Comparison of ENCODE assay signal across 8 mouse cellular contexts in the genomic region with DNA sequence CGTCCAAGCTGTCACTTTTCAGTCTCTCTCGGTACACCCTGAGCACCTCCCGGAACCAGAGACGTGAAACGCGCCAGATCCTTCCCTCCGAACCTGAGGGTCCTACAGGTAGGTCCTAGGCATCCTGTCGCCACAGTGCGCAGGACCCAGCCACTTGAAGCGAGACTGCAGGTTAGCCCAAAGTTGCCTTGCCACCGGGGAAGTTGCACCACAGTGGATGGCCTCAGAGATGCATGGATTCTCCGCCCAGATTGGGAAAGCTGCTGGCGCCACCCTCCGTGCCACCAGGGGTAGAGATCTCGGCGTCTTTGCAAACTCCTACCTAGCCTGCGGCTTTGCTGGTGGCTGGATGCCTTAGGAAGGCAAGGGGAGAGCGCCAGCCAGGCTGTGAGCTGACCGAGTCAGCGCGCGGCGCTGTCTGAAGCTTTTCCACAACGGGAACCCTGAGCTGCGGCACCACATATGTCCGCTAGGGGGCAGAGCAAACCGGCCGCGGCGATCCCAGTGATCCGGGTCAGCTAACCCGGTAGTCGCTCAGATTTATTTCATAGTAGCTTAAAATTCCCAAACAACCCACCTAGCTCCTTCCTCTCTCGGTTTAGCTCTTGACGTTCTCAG. TPM values are rescaled to one million over a fixed set of nuclear protein-coding genes. Genes with fewer than 3 reads are reported as not detected.
A peak's percentile ranks its signal among the peaks of the same experiment; 100 is the strongest.
DNase-seq lines count a peak whose midpoint lies in the region; ATAC-seq and TF ChIP-seq lines count a peak whose summit lies in the region.

No protein-coding gene starts in this region.

- ATAC-seq in lung, embryonic 14.5 days (ENCODE audit: insufficient read depth), result peak; percentile 48; the same call in 1 of the 2 replicates

- H3K27me3 ChIP-seq in hindbrain, embryonic 10.5 days (ENCODE audit: insufficient read depth, poor library complexity, severe bottlenecking), result peaks cover 81% of the 10 kb centered on the region
- H3K27me3 ChIP-seq in lung, embryonic 14.5 days (ENCODE audit: insufficient read depth, low read length), result peaks cover 40% of the 10 kb centered on the region

- H3K4me3 ChIP-seq in ES-E14 (ENCODE audit: insufficient read depth in 1 of 2, low read depth in 1 of 2, low read length in 2 of 2, poor library complexity in 1 of 2, severe bottlenecking in 1 of 2), result peak overlapping the region; percentile 32 to 34; a peak in 3 of 4 replicates
- peak overlapping the region; percentile 46 for H3K4me3 ChIP-seq in hindbrain, embryonic 10.5 days
- peak overlapping the region; percentile 36 for H3K4me3 ChIP-seq in lung, embryonic 14.5 days (ENCODE audit: low read depth, low read length)
- H3K4me3 ChIP-seq in olfactory bulb, adult 2 months (ENCODE audit: insufficient read depth, low read depth, low read length), result peak overlapping the region; percentile 50

- no peaks in the 10 kb centered on the region for H3K36me3 ChIP-seq in ES-E14 (ENCODE audit: control insufficient read depth, insufficient read depth, low read length, poor library complexity, severe bottlenecking)
- H3K36me3 ChIP-seq in hindbrain, embryonic 10.5 days, result no peaks in the 10 kb centered on the region
- no peaks in the 10 kb centered on the region for H3K36me3 ChIP-seq in lung, embryonic 14.5 days (ENCODE audit: insufficient read depth)

- H3K4me1 ChIP-seq in ES-E14 (ENCODE audit: control insufficient read depth in 2 of 2, insufficient read depth in 2 of 2, low read length in 2 of 2, poor library complexity in 1 of 2), result peaks cover 0 to 7% of the 10 kb centered on the region in 2 experiments; a peak in 1 of 4 replicates
- peaks cover 40% of the 10 kb centered on the region for H3K4me1 ChIP-seq in hindbrain, embryonic 10.5 days (replicated peaks)
- no peaks in the 10 kb centered on the region for H3K4me1 ChIP-seq in lung, embryonic 14.5 days (ENCODE audit: insufficient read depth)
- peaks cover 22% of the 10 kb centered on the region for H3K4me1 ChIP-seq in olfactory bulb, adult 2 months (ENCODE audit: control insufficient read depth, insufficient read depth, low read length)

- peak; percentile 95 for TF ChIP-seq CTCF in lung, embryonic 14.5 days (IDR thresholded peaks at IDR 0.05; ENCODE audit: low read depth)
- peak; percentile 78; the same call in 1 of the 2 replicates for TF ChIP-seq CTCF in olfactory bulb, adult 2 months (IDR thresholded peaks at IDR 0.05; ENCODE audit: insufficient read depth, low read depth, low read length)

- H3K4me2 ChIP-seq in lung, embryonic 14.5 days, result peak overlapping the region; percentile 70

- peak; percentile 63 for DNase-seq in ES-E14 (ENCODE audit: low read depth, low spot score)
- peak; percentile 59 for DNase-seq in cerebellum, adult 9-10 months
- peak; percentile 52 to 94 for DNase-seq in frontal cortex, adult 2 months (ENCODE audit: extremely low spot score in 1 of 2, low spot score in 1 of 2)
- DNase-seq in hindbrain, embryonic 10.5 days (ENCODE audit: low spot score), result peak; percentile 87
- DNase-seq in layer of hippocampus, adult 8-10 months (ENCODE audit: low spot score in 2 of 2), result peak; percentile 60 to 84
- peak; percentile 92 for DNase-seq in lung, embryonic 14.5 days
- DNase-seq in thymus, postnatal 10 days (ENCODE audit: low spot score in 2 of 2), result peak; percentile 45 to 82

- no peak for TF ChIP-seq POLR2A in olfactory bulb, adult 2 months (IDR thresholded peaks at IDR 0.05; ENCODE audit: insufficient read depth, low read depth, low read length)

- no peak overlapping the region for H3K27ac ChIP-seq in ES-E14 (ENCODE audit: insufficient read depth, low read depth, low read length, poor library complexity, severe bottlenecking)
- H3K27ac ChIP-seq in hindbrain, embryonic 10.5 days, result peak overlapping the region; percentile 5; the same call in 1 of the 2 replicates
- no peak overlapping the region for H3K27ac ChIP-seq in lung, embryonic 14.5 days (ENCODE audit: low read depth)
- no peak overlapping the region for H3K27ac ChIP-seq in olfactory bulb, adult 2 months (ENCODE audit: insufficient read depth, low read depth, low read length)

- H3K9me3 ChIP-seq in ES-E14 (ENCODE audit: control insufficient read depth, insufficient read depth, low read depth, low read length), result no peaks in the 10 kb centered on the region
- H3K9me3 ChIP-seq in hindbrain, embryonic 10.5 days, result no peaks in the 10 kb centered on the region
- H3K9me3 ChIP-seq in lung, embryonic 14.5 days (ENCODE audit: low read depth, low read length), result no peaks in the 10 kb centered on the region

- in situ Hi-C loops in ES-E14 (cut with MboI; ENCODE audit: low sequenced_read_pairs in 2 of 2, unreplicated experiment in 2 of 2), result no loop called here

- no peak overlapping the region for H3K9ac ChIP-seq in ES-E14 (ENCODE audit: insufficient read depth, low read depth, low read length, poor library complexity, severe bottlenecking)
- H3K9ac ChIP-seq in lung, embryonic 14.5 days, result peak overlapping the region; percentile 42

- WGBS in hindbrain, embryonic 10.5 days, result 2% methylated on average over 35 of the region's 35 CpGs
- under 1% methylated on average over 35 of the region's 35 CpGs for WGBS in lung, embryonic 14.5 days
- WGBS in olfactory bulb, adult 2 months, result under 1% methylated on average over 35 of the region's 35 CpGs

TF ChIP-seq in ES-E14, 5 proteins besides CTCF, POLR2A, EP300 and RAD21:
- TF ChIP-seq MAFK (IDR thresholded peaks at IDR 0.05; ENCODE audit: insufficient read depth, low read depth, low read length) (no peak), ZC3H11A (IDR thresholded peaks at IDR 0.05; ENCODE audit: borderline replicate concordance, low read depth, low read length) (peak; percentile 77)

RNA-seq across cellular contexts. Expression of a gene that starts 1.0 kb away (rescaled TPM):
- 0.04 and 0.11 TPM in 2 replicates for total RNA-seq in ES-E14 (2012; rRNA removed)
- 4.7 and 8.7 TPM in 2 replicates for polyA plus RNA-seq in frontal cortex, adult 2 months (2012; rRNA removed)
- 0.17 and 0.43 TPM in 2 replicates for polyA plus RNA-seq in hindbrain, embryonic 10.5 days (2016; fragmentation: Nextera tagmentation; extraction: Ambion mirVana)
- 1 to 10 TPM; 4.9 to 7.6 (median 6.0) TPM for total RNA-seq in layer of hippocampus, adult 8-10 months (2022)
- polyA plus RNA-seq in lung, embryonic 14.5 days (2014; fragmentation: Nextera tagmentation; extraction: Ambion mirVana), result 0.14 and 0.22 TPM in 2 replicates
- polyA plus RNA-seq in olfactory bulb, adult 2 months (2012; ENCODE audit: insufficient read depth, insufficient read length, low replicate concordance, missing spikeins), result not detected in 2 replicates

RNA-seq across cellular contexts. Expression of a gene that starts 31.4 kb away (rescaled TPM):
- total RNA-seq in ES-E14 (2012; rRNA removed), result not detected in 2 replicates
- polyA plus RNA-seq in frontal cortex, adult 2 months (2012; rRNA removed), result 0.12 and 0.25 TPM in 2 replicates
- polyA plus RNA-seq in hindbrain, embryonic 10.5 days (2016; fragmentation: Nextera tagmentation; extraction: Ambion mirVana), result not detected in 2 replicates
- 1 to 10 TPM in 1 of 4 experiments, under 1 TPM in 3; 0.37 to 1.0 (median 0.43) TPM for total RNA-seq in layer of hippocampus, adult 8-10 months (2022)
- 0.63 and 2.2 TPM in 2 replicates for polyA plus RNA-seq in lung, embryonic 14.5 days (2014; fragmentation: Nextera tagmentation; extraction: Ambion mirVana)
- not detected in 2 replicates for polyA plus RNA-seq in olfactory bulb, adult 2 months (2012; ENCODE audit: insufficient read depth, insufficient read length, low replicate concordance, missing spikeins)
